Mouse (Mus musculus) CD4-positive, CD25-positive, alpha-beta regulatory T cell, adult 4 months (primary cell): Measurements from ENCODE around the gene Prss28. TPM values are rescaled to one million over a fixed set of nuclear protein-coding genes. Genes with fewer than 3 reads are reported as not detected.

ENCODE experiments used
- ATAC-seq: one replicate; pipeline ENCODE4 v1.8.0; 2017
- polyA plus RNA-seq, 2 experiments: library from polyadenylated mRNA; unstranded; fragments of 100-300 nt; shearing (Covaris generic); gene quantifications; one replicate each; pipeline ENCODE4 v1.2.1; 2017

Gene Prss28
- polyA plus RNA-seq = not detected

DNA sequence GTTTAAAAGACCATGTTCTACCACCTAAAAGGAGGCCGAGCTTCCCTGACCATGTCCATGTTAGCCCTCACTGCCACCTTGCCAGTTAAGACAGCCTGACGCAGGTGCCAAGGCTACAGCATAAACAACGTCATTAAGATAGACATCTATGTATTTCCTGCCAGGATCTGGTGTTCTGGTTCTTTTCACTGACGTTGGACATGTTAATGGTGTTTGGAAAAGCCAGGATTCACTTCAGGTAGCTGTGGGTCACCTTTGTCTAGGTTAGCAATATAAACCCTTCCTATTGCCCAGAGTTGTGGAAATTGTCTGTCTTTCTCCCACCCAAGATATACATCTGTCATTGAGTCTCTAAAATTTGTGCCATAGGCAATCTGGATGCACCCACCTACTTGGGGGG is at the start of gene Prss28:
Prss28 (plus strand) TSS at position 301 of the 400 bp plus-strand sequence.
- no peak for ATAC-seq

DNA sequence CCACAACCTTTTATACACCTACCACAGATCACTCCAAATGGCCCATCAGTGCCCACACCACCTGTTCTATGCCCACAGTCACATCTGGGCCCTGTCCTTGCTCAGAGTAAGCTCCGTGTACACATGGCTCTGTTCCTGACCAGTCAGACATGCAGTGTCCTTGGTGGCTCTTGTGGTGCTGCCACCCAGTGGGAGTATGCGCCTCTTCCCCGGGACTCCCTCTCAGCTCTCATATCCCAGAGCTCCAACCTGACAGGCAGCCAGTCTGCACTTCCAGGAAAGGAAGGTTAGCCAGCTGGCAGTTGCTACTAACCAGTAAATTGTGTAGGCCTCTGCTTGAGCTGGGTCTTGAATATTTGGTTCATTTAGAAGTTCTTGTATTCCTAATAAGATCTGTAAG is 44.0 kb upstream of the Prss28 start:
- ATAC-seq = no peak

DNA sequence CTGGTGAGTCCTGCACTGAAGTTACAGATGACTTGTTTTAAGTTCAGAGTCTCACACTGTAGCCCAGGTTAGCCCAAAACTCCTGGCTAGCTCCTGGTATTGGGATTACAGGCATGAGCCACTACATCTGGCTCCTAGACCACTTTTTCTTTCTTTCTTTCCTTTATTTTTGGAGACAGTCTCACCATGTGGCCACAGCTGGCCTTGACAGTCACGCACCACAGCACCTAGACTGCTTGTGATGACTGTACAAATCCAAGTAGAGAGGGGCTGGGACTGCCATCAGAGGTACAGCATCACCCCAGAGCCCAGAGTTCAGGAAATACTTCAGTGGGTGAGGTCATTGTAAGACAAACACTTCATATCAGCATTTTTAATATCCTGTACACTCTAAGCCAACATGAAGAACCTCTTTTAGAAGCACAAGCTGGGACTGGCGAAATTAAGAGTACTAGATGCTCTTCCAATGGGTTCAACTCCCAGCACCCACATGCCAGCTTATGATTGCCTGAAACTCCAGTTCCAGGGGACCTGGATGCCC is 37.6 kb upstream of the Prss28 start:
- ATAC-seq = no peak

DNA sequence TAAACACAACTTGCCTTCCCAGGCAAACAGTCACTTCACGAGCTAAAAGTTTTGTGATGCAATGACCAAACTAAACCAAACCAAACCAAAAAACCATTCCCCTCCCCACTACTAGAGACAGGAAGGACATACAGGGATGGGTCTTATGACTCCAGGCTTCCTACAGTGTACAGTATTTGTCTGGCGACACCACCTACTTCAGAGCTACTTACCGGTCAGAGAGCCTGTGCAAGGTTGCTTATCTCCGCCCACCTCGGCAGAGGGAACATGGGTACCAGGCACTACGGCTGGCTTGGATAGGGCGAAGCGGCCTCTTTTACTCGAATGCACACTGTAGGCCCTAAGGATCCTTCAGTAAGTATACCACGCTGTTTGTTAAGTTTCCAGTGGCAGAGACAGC is 36.1 kb upstream of the Prss28 start:
- no peak for ATAC-seq

DNA sequence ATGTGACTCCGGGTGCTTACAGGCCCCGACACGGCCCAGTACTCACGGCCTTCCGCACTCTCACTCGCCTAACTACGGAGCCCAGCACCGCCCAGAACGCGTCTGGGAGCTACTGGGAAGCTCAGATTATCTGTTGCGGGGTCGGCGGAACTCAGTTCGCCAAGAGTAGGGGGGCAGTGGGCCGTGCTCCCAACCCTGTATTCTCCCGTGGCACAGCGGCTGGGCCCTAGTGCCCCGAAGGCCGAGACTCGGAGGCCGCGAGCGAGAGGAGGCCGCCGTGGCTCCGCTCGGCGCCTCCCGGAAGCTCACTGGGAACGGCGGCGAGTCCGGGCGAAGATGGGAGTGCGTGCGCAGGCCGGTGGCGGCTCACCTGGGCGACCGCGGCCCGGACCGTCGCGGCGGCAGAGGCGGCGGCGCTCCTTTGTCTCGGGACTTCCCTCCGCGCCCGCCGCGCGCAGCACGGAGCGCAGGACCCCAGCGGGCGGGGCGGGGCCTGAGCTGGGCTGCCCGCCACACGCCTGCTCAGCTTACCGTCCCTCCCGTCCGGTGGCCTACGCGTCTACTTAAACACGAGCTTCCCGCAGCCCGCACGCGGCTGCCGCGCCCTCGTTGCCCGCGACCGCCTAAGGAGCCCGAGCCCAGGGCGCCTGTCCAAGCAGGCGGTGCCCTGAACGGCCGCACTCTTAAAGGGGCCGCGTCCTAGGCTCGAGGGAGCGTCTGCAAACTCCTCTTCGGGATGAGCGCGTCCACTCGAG is 35.3 kb upstream of the Prss28 start:
- peak; percentile 78 for ATAC-seq

DNA sequence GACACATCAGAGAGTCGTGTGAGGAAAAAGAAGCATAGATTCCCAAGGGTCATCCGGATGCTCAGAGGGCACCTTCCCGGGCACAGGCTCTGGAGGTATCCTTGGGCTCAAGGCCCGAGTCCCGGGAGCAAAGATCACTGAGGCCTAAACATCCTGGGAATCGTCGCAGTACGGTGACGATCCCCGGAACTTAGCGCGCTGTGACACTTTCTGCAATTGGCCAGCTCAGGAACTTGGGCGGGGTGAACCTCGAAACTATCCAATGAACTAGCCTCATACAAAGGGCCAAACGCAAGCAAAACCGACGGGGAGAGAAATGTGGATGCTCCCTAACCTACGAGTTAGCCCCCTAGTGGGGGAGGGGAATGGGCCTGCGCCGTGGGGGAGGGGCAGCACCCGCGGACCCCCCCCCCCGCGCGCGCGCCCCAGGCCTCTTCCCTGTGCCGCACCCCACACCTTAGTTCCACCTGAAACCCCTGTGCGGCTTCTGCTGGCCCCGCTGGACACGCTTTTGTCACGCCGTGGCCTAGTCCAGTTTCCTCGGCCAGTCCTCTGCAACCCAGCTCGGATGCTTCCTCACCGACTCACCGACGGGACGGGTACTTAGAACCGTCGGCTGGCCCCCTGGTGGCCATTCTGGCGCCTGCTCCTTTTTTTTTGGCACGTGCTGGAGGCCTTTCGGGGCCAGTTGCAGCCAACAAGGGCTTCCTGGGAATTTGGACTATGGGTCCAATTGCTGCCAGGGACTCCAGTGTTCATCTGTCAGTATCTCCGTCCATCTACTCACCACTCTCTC is 34.5 kb upstream of the Prss28 start:
- peak; percentile 78 for ATAC-seq

DNA sequence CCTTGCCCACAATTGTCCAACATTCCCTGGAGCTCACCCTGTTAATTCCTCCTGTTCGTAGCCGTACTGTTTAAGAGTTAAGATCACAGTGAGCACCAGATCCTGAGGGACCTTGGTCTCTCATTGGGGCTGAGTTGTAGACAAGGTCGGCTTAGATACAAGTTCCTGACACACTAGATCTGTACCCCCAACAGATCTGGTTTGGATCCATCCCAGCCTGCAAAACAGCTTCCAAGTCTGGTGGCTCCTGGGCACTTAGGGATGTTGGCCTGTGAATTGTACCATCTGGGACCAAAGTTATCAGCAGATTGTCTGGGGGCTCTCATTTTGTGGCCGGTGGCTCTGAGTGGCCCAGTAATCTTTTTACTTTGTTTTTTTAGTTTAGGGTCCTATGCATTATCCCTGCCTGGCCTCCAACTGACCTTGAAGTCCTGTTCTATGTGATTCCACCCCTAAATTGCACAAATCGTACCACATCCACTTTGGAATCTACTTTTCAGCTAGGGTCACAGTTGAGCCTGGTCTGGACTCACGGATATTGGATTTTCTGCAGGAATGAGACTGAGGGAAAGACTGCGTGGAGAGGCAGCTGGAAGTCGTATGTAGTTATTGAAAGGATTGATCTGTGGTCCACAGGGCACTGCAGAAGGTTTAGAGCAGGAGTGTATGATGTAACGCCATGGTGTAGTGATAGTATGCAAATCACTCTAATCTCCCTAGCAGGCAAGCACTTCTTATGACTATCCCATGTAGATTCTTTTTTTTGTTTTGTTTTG is 33.7 kb upstream of the Prss28 start, which contains the start of gene Ube2i:
Ube2i (minus strand) TSS at position 52 of the 776 bp plus-strand sequence.
- ATAC-seq = no peak

DNA sequence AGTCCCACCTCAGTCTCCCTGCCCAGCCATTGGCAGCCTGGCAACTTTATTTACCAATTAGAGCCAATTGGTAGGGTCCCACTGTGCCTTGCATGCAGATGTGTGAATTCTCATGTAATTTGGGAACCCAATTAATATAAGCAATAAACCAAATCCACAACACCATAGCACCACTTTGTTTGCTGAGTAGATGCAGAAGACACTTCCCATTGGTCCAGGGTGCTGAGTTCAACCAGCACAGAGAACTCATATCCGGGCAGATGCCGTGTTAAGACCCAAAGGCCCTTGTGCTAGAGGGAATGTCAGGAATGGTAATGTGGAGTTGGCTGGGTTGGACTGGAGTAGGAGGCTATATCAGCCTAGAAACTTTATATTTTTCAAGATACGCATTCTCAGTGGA is 32.6 kb upstream of the Prss28 start:
- ATAC-seq = no peak

DNA sequence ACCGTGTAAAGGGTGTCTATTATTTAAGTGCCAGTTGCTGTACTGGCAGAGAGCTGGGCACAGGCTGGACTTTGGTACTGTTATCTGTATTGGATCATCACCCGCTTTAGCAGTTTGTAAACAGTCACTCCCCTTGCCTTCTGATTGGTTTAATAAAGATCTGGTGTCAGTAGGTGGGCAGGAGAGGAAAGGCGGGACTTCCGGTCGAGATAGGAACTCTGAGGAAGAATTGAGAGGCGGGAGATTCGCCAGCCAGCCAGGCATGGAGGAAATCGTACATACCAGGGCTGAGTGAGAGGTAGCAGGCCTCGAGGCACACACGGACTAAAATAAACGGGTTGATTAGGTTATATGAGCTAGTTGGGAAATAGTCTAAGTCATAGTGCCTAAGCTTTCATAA is 26.3 kb upstream of the Prss28 start:
- no peak for ATAC-seq

DNA sequence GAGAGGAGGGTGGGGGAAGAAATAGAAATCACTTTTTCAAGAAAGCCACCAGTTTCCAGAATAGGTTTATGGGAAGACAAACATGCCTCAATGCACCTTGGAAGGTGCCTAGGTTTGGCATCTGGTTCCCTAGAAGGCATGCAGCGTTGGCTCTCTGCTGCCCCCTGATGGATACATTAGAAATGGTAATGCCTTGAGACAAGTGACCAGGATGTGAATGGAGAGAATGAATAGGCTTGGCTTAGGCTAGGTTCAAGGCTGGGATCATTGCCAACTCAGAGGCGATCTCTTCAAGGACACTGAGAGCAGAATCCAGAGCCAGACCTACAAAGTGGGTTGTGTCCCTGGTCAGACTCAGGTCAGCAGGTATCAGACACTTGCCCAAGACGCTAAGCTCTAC is 23.4 kb upstream of the Prss28 start:
- peak; percentile 82 for ATAC-seq

DNA sequence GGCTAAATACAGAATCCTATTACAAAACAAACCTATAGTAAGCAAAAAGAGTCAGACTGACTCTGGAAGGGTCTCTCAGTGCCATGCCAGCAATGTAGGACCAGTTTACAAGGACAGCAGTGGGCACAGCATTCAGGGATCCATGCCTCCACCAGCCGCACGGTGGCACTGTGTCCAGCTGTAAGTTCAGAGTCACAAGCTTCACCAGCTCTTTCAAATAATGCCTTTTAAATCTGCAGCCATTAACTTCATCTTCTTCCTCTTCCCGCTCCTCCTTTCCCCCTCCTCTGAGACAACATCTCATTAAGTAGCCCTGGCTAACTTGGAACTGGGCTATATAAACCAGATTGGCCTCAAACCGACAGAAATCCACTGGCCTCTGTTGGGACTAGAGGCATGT is 19.6 kb upstream of the Prss28 start:
- ATAC-seq = no peak

DNA sequence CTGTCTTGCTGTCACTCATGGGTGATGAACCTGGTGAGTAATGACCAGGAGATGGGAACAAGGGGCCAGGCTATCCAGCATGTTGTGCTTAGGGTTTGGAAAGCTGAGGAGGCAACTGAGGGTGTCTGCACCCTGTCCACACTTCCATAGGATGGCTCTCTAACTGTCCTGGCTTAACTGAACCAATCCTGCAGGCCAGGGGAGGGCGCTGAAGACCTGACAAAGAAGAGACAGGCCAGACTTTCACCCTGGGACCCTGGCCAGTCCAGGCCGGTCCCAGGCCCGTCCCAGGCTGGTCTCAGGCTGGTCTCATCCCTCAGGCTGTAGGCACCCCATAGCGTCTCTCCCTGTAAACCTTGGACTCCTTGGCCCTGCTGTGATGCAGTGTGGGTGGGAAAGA is 18.0 kb upstream of the Prss28 start:
- ATAC-seq = no peak

DNA sequence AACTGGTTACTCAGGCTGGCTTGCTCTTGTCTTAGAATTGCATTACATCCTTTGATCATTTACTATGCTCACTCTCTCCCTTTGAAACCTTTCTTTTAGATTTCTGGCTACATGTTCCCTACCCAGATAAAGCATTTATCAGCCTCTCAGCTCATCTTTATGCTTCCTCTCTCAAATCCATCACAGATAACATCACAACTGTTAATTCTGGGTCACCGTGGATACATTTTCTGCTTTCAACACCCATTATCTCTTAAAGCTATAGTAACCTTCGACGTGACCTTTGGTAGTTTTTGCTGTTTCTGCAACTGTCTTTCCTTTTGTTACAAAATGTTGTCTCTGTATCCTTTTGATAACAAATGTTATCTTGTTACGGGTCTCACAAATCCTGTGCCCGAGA is 15.0 kb upstream of the Prss28 start:
- ATAC-seq = no peak

DNA sequence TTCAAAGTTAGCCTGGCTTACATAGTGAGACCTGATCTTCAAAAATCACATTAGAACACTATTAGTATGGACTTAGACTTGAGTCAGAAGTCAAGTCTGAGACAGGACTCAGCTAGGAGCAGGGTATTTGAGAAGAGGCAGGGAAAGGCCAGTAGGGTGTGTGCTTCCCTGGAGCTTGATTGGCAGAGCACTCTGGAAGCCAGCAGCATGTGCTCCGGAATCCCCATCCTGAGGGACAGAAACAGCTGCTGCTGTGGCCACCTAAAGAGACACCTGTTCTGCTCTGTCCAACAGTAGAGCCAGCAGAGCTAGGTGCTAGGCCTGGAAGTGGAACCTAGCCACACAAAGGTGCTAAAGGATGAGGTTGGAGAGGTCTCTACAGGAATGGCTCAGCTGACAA is 14.3 kb upstream of the Prss28 start:
- ATAC-seq = no peak

DNA sequence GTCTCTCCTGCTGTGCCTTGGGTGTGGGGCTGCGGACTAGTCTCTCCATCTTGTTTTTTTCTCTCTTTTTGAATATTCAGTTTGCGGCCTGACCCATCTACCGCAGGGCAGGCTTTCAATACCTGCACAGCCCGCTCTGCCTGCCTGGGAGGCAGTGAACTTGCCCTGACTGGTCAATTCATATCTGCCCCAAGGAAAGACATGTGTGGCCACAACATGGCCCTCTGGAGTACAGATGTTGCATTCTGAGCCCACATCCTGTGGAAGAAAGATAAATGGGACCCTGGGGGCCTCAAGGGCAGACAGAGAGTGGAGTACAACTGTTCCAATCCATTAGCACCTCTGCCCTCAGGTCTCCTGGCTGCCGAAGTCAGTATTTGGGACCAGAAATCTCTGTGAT is 10.4 kb upstream of the Prss28 start, which contains the start of gene Prss34:
Prss34 (plus strand) TSS at position 301 of the 400 bp plus-strand sequence.
- no peak for ATAC-seq

DNA sequence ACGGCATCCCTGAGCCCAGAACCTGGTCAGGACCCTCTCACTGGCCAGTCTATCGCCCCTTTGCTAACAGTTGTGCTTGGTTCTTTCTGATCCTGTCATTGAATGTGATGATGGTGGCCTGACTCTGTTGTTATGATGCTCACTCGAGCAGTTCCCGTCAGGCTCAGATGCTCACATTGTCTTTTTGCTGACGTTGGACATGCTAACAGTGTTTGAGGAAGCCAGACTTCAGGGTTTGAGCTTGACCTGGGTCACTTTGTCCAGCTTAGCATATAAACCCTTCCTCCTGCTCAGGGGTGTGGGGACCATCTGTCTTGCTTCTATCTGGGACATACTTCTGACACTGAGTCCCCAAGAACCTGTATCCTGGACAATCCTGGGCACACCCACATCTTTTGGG is 9.9 kb downstream of the Prss28 start, which contains the start of gene Prss29:
Prss29 (plus strand) TSS at position 301 of the 400 bp plus-strand sequence.
- ATAC-seq = no peak

DNA sequence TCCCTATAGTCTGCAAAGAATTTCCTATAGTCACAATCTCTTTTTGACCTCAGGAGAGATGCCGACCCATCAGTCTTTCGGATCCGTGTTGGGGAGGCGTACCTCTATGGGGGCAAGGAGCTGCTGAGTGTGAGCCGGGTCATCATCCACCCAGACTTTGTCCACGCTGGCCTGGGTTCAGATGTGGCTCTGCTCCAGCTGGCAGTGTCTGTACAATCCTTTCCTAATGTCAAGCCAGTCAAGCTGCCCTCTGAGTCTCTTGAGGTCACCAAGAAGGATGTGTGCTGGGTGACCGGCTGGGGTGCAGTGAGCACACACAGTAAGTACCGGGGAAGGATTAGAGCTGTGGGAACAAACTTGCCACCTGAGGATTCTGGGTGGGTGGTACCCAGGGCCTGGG is 12.4 kb downstream of the Prss28 start:
- ATAC-seq = no peak

DNA sequence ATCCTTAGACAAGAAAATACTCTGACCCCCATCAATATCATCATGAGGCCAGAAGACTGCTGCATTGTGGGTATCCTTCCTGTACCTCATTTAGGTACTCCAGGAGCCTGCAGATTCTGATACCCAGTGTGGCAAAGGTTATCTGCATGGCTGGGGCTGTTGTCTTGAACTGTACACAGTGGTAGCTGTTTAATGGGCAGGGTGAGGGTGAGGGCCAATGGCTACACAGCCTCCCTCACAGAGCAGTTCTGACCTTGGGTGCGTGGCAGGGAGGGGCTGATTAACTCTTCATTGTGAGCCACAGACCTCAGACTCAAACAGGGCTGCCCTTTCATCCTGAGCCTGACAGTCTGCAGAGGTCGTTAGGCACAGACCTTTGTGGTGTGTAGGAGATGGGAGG is 14.5 kb downstream of the Prss28 start:
- ATAC-seq = no peak

DNA sequence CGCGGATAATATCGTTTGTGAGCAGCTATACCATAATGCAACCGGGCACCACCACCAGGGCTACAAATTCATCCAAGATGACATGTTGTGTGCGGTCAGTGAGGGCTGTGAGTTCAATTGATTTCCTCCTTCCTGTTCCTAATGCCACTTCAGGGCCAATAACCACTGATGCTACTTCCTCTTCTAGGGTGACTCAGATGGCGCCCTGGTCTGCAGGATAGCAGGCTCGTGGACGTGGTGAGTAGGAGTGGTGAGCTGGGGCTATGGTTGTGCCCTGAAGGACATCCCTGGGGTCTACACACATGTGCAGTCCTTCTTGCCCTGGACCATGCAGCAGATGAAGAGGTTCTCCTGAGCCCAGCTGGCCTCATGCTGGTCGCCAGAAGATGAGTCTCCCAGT is 23.9 kb downstream of the Prss28 start:
- ATAC-seq = no peak

DNA sequence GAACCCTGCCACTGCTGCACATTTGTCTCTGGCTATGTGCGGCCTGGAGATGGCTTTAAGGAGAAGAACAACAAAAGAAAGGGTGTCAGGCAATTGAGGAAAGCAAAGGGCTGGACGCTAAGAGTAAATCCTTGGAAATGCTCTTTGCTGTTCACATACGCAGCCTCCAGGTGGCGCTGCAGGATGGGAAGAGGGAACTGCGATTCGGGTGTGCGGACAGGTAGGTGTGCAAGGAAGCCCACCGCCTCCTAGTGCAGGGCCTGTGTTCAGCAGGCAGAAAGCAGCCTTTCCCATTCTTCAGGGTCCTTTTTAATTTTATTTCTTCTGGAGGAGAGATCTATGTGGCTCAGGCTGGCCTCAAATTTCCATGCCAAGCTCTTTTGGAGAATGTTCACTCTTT is 25.5 kb downstream of the Prss28 start:
- no peak for ATAC-seq

DNA sequence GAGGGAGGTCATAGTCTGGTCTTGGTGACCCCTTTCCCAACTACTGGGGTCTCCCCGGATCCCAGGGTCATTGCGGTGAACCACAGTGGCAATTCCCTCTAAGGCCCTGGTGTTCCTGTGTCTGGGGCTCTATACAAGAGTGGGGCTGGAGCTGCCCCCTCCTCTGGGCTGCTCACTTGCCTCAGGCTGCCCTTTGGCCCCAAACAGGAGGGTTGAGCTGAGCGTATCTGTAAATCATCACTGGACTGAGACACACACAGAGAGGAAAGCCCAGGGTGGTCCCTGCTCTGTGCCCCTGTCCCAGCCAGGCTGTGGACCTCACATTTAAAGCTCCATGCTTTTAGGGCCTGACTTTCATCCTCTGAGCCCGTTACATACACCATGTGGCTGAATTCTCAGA is 29.8 kb downstream of the Prss28 start:
- ATAC-seq = no peak

DNA sequence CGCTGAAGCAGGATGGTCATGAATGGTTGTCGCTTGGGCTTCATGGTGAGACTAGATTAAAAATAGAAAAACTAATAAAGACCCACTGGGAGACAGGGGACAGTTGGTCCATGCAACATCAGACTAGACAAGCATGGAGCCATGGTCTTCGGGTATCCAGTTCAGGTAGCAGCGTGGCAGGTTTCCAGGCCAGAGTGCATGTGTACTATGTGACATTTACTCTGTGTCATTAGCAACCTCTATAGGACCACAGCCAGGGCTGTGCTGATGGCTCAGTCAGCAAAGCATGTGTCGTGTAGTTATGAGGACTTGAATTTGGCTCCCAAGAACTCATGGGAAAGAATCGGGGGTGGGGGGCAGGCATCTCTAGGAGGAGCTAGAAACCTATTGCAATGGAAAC is 31.6 kb downstream of the Prss28 start:
- no peak for ATAC-seq

DNA sequence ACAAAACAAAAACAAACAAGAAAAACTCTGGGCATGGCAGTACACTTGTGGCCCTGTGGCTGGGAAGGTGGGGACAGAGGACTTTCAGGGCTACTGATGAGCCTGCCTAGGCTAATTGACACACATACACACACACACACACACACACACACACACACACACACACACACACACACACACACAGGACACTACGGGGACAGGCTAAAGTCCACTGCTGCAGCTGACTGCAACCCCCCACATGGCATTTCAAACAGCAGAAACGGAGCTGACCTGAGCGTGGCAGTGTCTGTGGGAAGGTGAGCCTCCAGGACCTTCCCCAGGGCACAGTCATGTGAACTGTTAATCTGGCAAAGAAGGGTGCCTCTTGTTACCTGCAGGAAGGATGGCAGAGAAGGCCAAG is 33.0 kb downstream of the Prss28 start:
- ATAC-seq = no peak
